Mouse (Mus musculus) small intestine, adult 2 months (tissue): Measurements from ENCODE around the gene Eif3d.

Experiments used
- CTCF ChIP-seq: fragments of 200-500 bp; IDR thresholded peaks from 2 replicates; pipeline ENCODE4 v1.5.1; 2012; ENCODE audit warnings: low read depth, mild to moderate bottlenecking, control low read depth, inconsistent platforms, low read length, moderate library complexity, mixed read lengths; ENCODE audit not compliant: insufficient replicate concordance, insufficient read length; ENCODE audit errors: extremely low read depth
- POLR2A ChIP-seq: fragments of 200-500 bp; IDR thresholded peaks from 2 replicates; pipeline ENCODE4 v1.6.1; 2012; ENCODE audit warnings: low read depth, mild to moderate bottlenecking, control low read depth, inconsistent platforms, low read length, moderate library complexity

DNA sequence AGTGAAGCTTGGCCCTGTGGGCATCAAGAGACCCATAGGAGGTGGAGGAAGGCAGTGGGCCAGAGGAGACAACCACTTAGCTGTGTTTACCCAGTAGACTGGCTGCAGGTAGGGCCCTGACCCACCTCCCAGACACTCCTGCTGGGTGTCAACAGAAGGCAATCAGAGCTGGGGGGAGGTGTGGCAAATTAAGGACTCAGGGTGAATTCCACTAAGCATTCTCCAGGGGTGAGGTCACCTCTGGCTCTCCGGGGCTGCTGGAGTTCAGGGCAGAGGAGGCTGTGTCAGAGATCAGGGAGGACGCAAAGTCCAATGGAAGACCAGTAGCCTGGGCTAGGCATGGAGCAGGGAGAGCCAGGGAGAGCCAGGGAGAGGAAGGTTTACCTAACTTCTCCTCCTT, 59.5 kb downstream of the Eif3d start:
- TF ChIP-seq CTCF: no peak
- TF ChIP-seq POLR2A: 0 out of 2 replicates have a peak, but pooled peaks have one; percentile 38
